Mouse (Mus musculus) sigmoid colon, adult 10 weeks (tissue): ENCODE results near the gene Riok2. TPM values are rescaled to one million over a fixed set of nuclear protein-coding genes. Genes with fewer than 3 reads are reported as not detected.

Source experiments
- polyA plus RNA-seq: library from polyadenylated mRNA; stranded (reverse); fragments of 350-450 nt; fragmentation: Illumina TruSeq; extraction: RNeasy Lipid Tissue Mini Kit (QIAGEN cat#74804); gene quantifications from one replicate; pipeline ENCODE4 v1.2.3, GENCODE M21; 2014; ENCODE audit warnings: low read depth, low replicate concordance

Riok2 gene
- 81.4 TPM for polyA plus RNA-seq

DNA sequence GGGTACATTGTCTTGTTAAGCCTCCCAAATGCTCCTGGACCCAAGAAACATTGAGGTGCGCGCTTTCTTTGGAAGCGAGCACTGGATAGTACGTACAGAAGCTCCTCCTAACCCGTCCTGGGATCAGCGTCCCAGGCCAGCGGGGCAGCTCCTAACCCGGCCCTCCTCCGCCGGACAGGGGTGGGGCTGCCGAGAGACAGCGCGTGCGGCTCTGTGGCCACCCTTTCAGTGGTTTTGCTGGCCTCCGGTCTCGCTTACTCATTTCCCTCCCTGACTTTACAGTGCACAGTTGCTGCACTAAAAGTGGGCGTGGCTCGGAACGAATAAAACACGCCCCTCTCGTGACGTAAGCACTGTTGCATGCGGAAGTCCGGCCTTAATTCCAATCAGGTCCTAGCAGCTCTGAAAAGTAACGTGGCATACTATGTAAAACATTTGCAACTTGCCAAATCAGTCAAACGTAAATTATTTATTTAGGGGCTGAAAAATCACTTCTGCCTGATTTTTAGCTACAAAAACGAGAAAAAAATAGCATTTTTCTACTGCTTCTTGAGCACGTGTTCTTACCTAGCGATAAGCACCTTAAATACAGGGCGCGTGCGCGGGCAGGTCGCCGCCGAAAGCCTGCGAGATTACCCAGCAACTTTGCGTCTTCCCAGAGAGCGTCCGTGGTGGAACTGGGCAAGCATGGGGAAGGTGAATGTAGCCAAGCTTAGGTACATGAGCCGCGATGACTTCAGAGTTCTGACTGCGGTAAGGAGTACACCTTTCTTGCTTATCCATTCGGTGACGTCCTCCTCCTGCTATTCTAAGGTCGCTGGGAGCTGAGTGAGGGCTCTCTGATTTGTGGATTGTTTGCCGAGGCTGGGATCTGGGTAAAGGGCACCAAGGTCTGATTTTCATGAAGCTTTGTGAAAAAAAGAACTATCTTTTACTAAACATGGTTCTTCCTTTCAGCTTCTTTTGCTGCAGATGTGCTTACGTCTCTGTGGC is at the start of gene Riok2:
Gene Riok2 (plus strand): TSS at position 392 of the 993 bp plus-strand sequence.

DNA sequence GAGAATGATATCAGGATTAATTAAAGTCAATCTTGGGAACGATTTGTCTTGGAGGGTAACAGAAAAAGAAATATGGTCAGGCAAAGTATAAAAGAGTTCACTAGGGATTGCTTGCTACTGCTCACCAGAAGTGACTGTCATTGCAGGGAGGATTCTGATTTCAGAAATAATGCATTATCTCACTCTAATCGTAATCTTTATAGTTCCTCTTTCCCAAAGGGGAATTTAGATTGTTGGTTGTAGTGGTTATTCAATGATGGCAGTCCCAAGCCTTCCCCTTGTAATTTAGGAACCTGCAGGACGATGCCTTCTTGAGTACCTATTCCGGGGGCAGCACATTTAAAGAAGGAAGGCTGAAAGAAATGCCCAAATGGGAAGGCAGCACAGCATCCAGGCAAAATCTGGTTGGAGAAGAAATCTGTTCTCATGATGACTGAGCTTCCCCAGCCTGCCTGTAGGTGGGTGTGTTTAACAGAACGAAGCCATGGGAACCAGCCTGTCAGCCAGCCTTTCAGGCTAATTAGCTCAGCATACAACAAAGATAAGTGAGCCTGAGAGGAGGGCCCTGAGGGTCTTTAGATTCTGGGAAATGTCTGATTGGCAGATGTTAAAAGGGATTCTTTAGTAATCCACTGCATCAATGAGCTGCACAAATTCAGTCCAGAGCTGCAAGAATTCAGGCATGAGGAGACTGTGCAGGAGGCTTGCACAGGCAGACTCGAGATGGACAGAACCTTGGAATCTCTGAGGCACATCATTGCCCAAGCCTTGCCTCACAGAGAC is 28.3 kb downstream of the Riok2 start, which contains the start of gene Lix1:
Gene Lix1 (plus strand): TSS at position 451 of the 783 bp plus-strand sequence.

Other genes with a start within 250 kb of the Riok2 start
- gene Lix1, start 28.4 kb downstream of the Riok2 start, polyA plus RNA-seq: 9.2 TPM